Mouse (Mus musculus) heart, postnatal 0 days (tissue): ENCODE results near the gene Nrxn1. TPM values are rescaled to one million over a fixed set of nuclear protein-coding genes. Genes with fewer than 3 reads are reported as not detected.
A peak's percentile ranks its signal among the peaks of the same experiment; 100 is the strongest.

Experiments
- ATAC-seq: fragments of 200-750 bp; cut with Nextera tagmentation; 2 replicates; pipeline ENCODE4 v1.8.0; 2017; ENCODE audit warnings: low read depth, moderate number of reproducible peaks, moderate library complexity; ENCODE audit not compliant: insufficient read depth
- DNase-seq: peaks from one replicate; pipeline ENCODE4 v3.0.0-alpha.2; 2016; ENCODE audit warnings: low spot score
- H3K27ac ChIP-seq: fragments of 300-500 bp; sonication (generic); 2 replicates; pipeline ENCODE4 v1.5.1; 2014; ENCODE audit warnings: low read depth, mild to moderate bottlenecking
- H3K27me3 ChIP-seq: fragments of 300-500 bp; sonication (generic); 2 replicates; pipeline ENCODE4 v1.6.1; 2014; ENCODE audit warnings: low read length, mixed read lengths; ENCODE audit not compliant: control insufficient read depth, insufficient read depth
- H3K36me3 ChIP-seq: fragments of 300-500 bp; sonication (generic); replicated peaks from 2 replicates; pipeline ENCODE4 v1.6.1; 2014; ENCODE audit warnings: low read length, mixed read lengths; ENCODE audit not compliant: control insufficient read depth, insufficient read depth
- H3K4me1 ChIP-seq: fragments of 300-500 bp; sonication (generic); 2 replicates; pipeline ENCODE4 v1.6.1; 2014; ENCODE audit warnings: antibody characterized with exemption; ENCODE audit not compliant: control insufficient read depth, insufficient read depth
- H3K4me2 ChIP-seq: fragments of 300-500 bp; sonication (generic); 2 replicates; pipeline ENCODE4 v1.6.1; 2014; ENCODE audit warnings: low read depth, mild to moderate bottlenecking, low read length, moderate library complexity
- H3K4me3 ChIP-seq: fragments of 300-500 bp; sonication (generic); 2 replicates; pipeline ENCODE4 v1.5.1; 2014; ENCODE audit warnings: low read depth, low read length
- H3K9ac ChIP-seq: fragments of 300-500 bp; sonication (generic); replicated peaks from 2 replicates; pipeline ENCODE4 v1.6.1; 2014; ENCODE audit warnings: low read depth, low read length, mixed read lengths
- H3K9me3 ChIP-seq: fragments of 300-500 bp; sonication (generic); replicated peaks from 2 replicates; pipeline ENCODE4 v1.6.1; 2016; ENCODE audit warnings: low read length; ENCODE audit not compliant: control insufficient read depth
- CTCF ChIP-seq: IDR thresholded peaks from 2 replicates; pipeline ENCODE4 v1.5.1; 2016; ENCODE audit warnings: antibody characterized with exemption, control low read depth, low read depth
- EP300 ChIP-seq: IDR thresholded peaks from 2 replicates; pipeline ENCODE4 v1.6.1; 2016; ENCODE audit warnings: antibody characterized with exemption, low read depth
- WGBS: fragments of 180-500 bp; shearing (Covaris S2); extraction: QIAGEN DNeasy Blood & Tissue Kit; methylation state at CpG from one replicate; pipeline ENCODE4 v1.1.7; 2014; 5-methylcytosine and 5-hydroxymethylcytosine counted together
- polyA plus RNA-seq: library from polyadenylated mRNA; unstranded; fragments of >200 nt; fragmentation: Nextera tagmentation; extraction: Ambion mirVana; gene quantifications from 2 replicates; pipeline ENCODE4 v1.2.1, GENCODE M21; 2015
- total RNA-seq: library from RNA; depleted of rRNA; stranded (reverse); fragments of >200 nt; gene quantifications from 2 replicates; pipeline ENCODE4 v1.2.3, GENCODE M21; 2014; ENCODE audit warnings: low replicate concordance

The Nrxn1 gene
- total and polyA plus RNA-seq, 2 experiments from 2014 or later: 1.1 to 4.1 TPM

DNA sequence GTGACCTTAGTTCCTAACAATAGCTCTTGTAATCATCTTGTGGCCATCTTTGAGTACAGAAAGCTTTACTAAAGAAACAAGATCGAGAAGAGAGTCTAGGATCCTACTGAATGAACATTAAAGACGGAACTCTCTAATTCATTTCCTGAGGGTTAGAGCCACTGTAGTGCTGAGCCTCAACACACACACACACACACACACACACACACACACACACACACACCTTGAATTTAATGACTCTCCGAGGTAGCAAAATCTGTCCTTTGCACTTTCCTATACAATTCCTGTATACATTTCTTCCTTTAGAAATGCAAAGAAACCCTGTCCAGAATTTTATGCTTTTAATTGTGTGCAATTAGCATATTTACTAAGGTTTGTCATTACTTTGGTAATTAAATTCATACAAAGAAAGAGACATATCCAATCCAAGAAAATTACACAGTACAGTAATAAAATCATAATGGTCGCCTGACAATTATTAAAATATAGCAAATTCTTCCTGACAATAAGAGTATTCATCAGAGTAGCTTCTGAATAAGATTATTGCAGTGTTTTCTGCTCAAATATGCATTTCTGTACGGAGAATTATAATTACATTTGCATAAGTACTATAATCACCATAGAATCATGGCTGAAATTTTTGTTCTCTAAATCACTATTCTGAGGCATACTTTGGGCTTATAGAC, 969.9 kb downstream of the Nrxn1 start:
- no peak overlapping the region for H3K4me2 ChIP-seq
- no peaks in the 10 kb centered on the region for H3K4me1 ChIP-seq
- no peak for TF ChIP-seq CTCF
- no peak for TF ChIP-seq EP300
- H3K27me3 ChIP-seq: no peaks in the 10 kb centered on the region
- no peaks in the 10 kb centered on the region for H3K9me3 ChIP-seq
- H3K9ac ChIP-seq: no peak overlapping the region
- DNase-seq: no peak
- no peak overlapping the region for H3K27ac ChIP-seq
- no peaks in the 10 kb centered on the region for H3K36me3 ChIP-seq
- ATAC-seq: no peak
- no peak overlapping the region for H3K4me3 ChIP-seq
- 69% methylated on average over 5 of the region's 5 CpGs for WGBS

DNA sequence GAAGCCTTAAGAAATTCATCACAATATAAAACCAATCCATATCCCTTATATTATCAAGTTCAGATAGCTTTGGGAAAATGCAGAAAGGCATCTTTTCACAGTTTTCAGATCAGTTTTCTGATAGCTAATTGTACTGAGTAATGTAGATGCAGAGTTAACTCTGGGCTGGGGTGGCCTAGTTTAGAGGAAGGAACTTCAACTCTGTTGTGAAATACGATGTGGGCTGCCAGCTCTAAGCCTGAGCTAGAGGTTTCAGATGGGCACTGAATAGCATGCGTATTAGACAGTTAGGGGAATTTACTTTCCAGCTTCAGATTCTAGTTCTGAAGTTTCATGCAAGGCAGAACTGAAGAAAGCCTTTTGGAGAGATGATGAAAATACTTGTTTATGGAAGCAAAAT, 976.6 kb downstream of the Nrxn1 start:
- H3K9me3 ChIP-seq: no peaks in the 10 kb centered on the region
- no peak overlapping the region for H3K4me3 ChIP-seq
- TF ChIP-seq EP300 (no peak), CTCF (no peak)
- no peaks in the 10 kb centered on the region for H3K36me3 ChIP-seq
- H3K27ac ChIP-seq: no peak overlapping the region
- WGBS: 68% methylated on average over 2 of the region's 2 CpGs
- H3K27me3 ChIP-seq: no peaks in the 10 kb centered on the region
- H3K4me1 ChIP-seq: no peaks in the 10 kb centered on the region
- H3K4me2 ChIP-seq: no peak overlapping the region
- ATAC-seq (no peak), DNase-seq (no peak)
- H3K9ac ChIP-seq: no peak overlapping the region

DNA sequence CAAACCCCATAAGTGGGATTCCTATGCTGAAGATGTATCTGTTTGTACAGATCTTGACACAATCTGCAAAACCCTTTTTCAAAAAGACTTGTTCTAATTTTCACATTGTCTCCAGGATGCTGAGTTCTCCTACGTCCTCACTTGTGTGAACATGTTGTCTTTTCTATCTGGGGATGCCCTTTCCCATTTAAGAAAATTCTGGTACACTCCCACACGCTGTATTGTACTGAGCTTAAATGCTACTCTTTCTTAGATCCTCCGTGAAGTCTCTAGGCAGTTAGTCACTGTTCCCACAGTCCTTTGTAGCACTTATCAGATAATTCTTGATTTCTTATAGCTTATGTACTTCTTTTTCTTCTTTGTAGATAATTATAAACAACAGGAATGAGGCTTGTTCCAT, 997.9 kb downstream of the Nrxn1 start:
- no peaks in the 10 kb centered on the region for H3K9me3 ChIP-seq
- 58% methylated on average over 3 of the region's 3 CpGs for WGBS
- H3K36me3 ChIP-seq: no peaks in the 10 kb centered on the region
- no peaks in the 10 kb centered on the region for H3K27me3 ChIP-seq
- H3K27ac ChIP-seq: no peak overlapping the region
- H3K4me1 ChIP-seq: no peaks in the 10 kb centered on the region
- no peak for ATAC-seq
- no peak for TF ChIP-seq EP300
- H3K9ac ChIP-seq: no peak overlapping the region
- no peak overlapping the region for H3K4me3 ChIP-seq
- no peak overlapping the region for H3K4me2 ChIP-seq
- no peak for DNase-seq

DNA sequence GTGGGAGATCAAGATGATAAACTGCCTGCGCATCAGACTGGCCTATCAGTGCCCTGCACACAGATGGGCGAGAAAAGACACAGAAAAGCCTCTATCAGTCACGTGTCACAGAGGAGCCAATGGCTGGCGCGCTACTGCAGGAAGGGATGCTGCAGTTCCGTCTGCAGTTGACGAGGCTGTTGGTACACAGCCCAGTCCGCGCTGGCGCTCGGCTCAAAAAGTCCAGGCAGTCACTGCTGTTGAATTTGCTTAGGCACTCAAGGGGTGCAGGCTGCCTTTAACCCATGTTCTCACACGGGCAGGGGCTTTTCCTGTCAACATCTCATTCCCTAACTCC, 1004.6 kb downstream of the Nrxn1 start:
- H3K4me3 ChIP-seq: 0 out of 2 replicates have a peak overlapping the region, but pooled peaks have one; percentile 8

DNA sequence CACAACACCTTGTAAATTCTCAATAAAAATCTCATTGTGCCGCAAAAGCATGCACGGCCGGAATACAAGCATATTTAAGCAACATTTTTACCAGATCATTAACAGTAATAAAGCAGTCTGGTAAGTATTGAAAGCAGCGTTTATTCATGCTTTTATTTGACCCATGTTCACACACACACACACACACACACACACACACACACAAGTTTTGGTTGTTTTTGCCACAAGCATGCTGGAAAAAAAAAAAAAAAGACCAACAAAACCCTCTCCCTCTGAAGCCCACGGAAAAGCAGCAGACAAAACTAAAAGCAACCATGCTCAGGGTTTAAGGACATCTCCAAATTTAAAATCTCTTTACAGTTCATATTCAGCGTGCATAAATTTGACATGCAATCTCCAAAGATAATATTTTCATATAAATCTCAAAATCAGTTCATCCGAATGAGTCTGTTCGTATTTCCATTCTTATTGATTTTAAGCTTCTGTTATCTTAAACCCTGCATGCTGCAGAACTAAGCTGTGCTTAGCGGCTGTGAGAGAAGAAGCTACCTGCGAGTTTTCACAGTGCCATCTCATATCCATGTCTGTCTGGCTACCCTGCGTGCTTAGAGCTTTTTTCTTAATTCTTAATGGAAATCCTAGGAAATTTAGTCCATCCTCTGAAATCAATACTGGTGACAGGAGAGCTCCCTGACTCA, 1005.1 kb downstream of the Nrxn1 start:
- 58% methylated on average over 11 of the region's 11 CpGs for WGBS

More for the DNA sequence above, 1004.6 kb downstream of the Nrxn1 start:
- H3K9me3 ChIP-seq: no peaks in the 10 kb centered on the region
- TF ChIP-seq EP300 (no peak), CTCF (no peak)
- no peak overlapping the region for H3K27ac ChIP-seq
- no peaks in the 10 kb centered on the region for H3K27me3 ChIP-seq
- H3K4me2 ChIP-seq: peak overlapping the region; percentile 41
- no peak overlapping the region for H3K9ac ChIP-seq
- no peaks in the 10 kb centered on the region for H3K36me3 ChIP-seq
- under 1% methylated on average over 12 of the region's 12 CpGs for WGBS
- DNase-seq: no peak
- ATAC-seq: peak; percentile 74; the same call in 1 of the 2 replicates
- H3K4me1 ChIP-seq: no peaks in the 10 kb centered on the region

DNA sequence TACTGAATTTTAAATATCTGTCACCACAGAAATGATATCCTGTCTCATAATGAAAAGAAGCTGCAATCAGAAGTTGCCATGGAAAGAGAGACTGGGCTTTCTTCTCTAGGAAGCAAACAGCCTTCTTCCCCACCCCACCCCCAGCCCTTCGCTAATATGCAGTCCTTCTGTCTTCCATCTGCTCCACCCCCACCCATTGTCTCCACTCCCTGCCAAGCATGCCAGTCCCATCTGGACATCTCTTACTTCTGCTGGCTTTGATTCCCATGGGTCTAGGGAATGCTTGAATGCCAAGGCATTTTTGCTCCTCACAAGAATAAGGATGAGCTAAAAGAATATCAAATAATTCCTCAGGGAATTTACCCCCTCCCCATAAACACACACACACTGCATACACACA, 1006.0 kb downstream of the Nrxn1 start:
- H3K9ac ChIP-seq: no peak overlapping the region
- no peaks in the 10 kb centered on the region for H3K36me3 ChIP-seq
- H3K27me3 ChIP-seq: no peaks in the 10 kb centered on the region
- no peaks in the 10 kb centered on the region for H3K9me3 ChIP-seq
- WGBS: 23% methylated on average over 1 of the region's 1 CpGs
- H3K4me1 ChIP-seq: no peaks in the 10 kb centered on the region
- DNase-seq: no peak
- ATAC-seq: no peak
- H3K27ac ChIP-seq: no peak overlapping the region
- no peak for TF ChIP-seq CTCF
- no peak for TF ChIP-seq EP300
- no peak overlapping the region for H3K4me2 ChIP-seq
- no peak overlapping the region for H3K4me3 ChIP-seq

More for the DNA sequence above, 1005.1 kb downstream of the Nrxn1 start:
- ATAC-seq (no peak), DNase-seq (no peak)
- Histone ChIP-seq H3K4me2 (peak overlapping the region; percentile 41), H3K4me1 (no peaks in the 10 kb centered on the region), H3K27ac (no peak overlapping the region), H3K36me3 (no peaks in the 10 kb centered on the region), H3K9ac (no peak overlapping the region), H3K9me3 (no peaks in the 10 kb centered on the region), H3K4me3 (0 out of 2 replicates have a peak overlapping the region, but pooled peaks have one; percentile 8), H3K27me3 (no peaks in the 10 kb centered on the region)
- no peak for TF ChIP-seq CTCF
- TF ChIP-seq EP300: no peak
